Mouse (Mus musculus) heart, adult 11 months (tissue): ENCODE results near the gene Fbxo34.
"Not testable (repeated sequence)": the region's sequence is repeated elsewhere in the genome, so short reads cannot be mapped to it uniquely, and the experiment has no call there.

Source experiments
- DNase-seq: peaks from one replicate; pipeline ENCODE4 v3.0.0; 2022

Gene Fbxo34

GRCm38 (mm10) chr14:47518619-47519018 lies 68.4 kb downstream of the Fbxo34 start:
- peak; percentile 95 for DNase-seq

GRCm38 (mm10) chr14:47520751-47521449 lies 70.7 kb downstream of the Fbxo34 start:
- no peak for DNase-seq

- no peak for DNase-seq
Observed at GRCm38 (mm10) chr14:47521609-47522008, 71.4 kb downstream of the Fbxo34 start.

- DNase-seq: no peak
Observed at GRCm38 (mm10) chr14:47522301-47522700, 72.1 kb downstream of the Fbxo34 start.

GRCm38 (mm10) chr14:47525374-47525773 lies 75.2 kb downstream of the Fbxo34 start:
- no peak for DNase-seq

GRCm38 (mm10) chr14:47525861-47526260 lies 75.6 kb downstream of the Fbxo34 start:
- DNase-seq: no peak

- DNase-seq: no peak
Observed at GRCm38 (mm10) chr14:47527833-47528232, 77.6 kb downstream of the Fbxo34 start.

GRCm38 (mm10) chr14:47528293-47528692 lies 78.1 kb downstream of the Fbxo34 start:
- DNase-seq: no peak

GRCm38 (mm10) chr14:47529019-47529418 lies 78.8 kb downstream of the Fbxo34 start:
- peak; percentile 94 for DNase-seq

- not testable (repeated sequence) for DNase-seq
Observed at GRCm38 (mm10) chr14:47529592-47529991, 79.4 kb downstream of the Fbxo34 start.

GRCm38 (mm10) chr14:47532496-47532895 lies 82.3 kb downstream of the Fbxo34 start:
- DNase-seq: no peak

GRCm38 (mm10) chr14:47533365-47534175 lies 83.3 kb downstream of the Fbxo34 start:
- peak; percentile 98 for DNase-seq

- peak; percentile 92 for DNase-seq
Observed at GRCm38 (mm10) chr14:47534176-47534525, 83.9 kb downstream of the Fbxo34 start.

- DNase-seq: no peak
Observed at GRCm38 (mm10) chr14:47535096-47535495, 84.9 kb downstream of the Fbxo34 start.

GRCm38 (mm10) chr14:47541325-47541948 lies 91.2 kb downstream of the Fbxo34 start:
- no peak for DNase-seq

- no peak for DNase-seq
Observed at GRCm38 (mm10) chr14:47542283-47542682, 92.1 kb downstream of the Fbxo34 start.

- no peak for DNase-seq
Observed at GRCm38 (mm10) chr14:47544286-47544685, 94.1 kb downstream of the Fbxo34 start.

GRCm38 (mm10) chr14:47544877-47545276 lies 94.7 kb downstream of the Fbxo34 start:
- DNase-seq: no peak

- no peak for DNase-seq
Observed at GRCm38 (mm10) chr14:47551668-47552067, 101.4 kb downstream of the Fbxo34 start.

- no peak for DNase-seq
Observed at GRCm38 (mm10) chr14:47553380-47553779, 103.2 kb downstream of the Fbxo34 start.

- no peak for DNase-seq
Observed at GRCm38 (mm10) chr14:47554236-47554635, 104.0 kb downstream of the Fbxo34 start.

GRCm38 (mm10) chr14:47555225-47555624 lies 105.0 kb downstream of the Fbxo34 start:
- DNase-seq: no peak

GRCm38 (mm10) chr14:47560714-47561113 lies 110.5 kb downstream of the Fbxo34 start:
- no peak for DNase-seq

GRCm38 (mm10) chr14:47562530-47562929 lies 112.3 kb downstream of the Fbxo34 start:
- no peak for DNase-seq
